Mouse (Mus musculus): ENCODE results near the gene Gm10273.

DNA sequence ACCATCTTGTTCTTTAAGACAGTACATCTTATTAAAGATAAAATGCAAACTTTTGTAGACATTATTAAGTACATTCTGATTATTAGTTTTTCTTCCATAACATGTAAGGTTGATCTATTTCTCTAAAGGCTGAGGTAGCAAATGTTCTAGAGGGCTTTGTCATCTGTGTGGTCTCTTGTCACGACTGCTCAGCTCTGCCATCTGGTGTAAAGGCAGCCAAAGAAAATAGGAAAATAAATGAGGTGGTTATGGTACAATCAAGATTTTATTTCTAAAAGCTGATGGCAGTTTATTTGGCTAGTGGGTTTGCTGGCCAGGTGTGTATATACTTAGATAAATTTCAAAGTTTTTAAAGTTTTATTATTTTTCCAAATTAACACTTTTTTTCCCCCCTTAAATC, 42.4 kb upstream of the Gm10273 start:
- TF ChIP-seq CTCF (IDR thresholded peaks at IDR 0.05; ENCODE audit: extremely low read depth, insufficient read depth, low read length) (no peak), POLR2A (IDR thresholded peaks at IDR 0.05; ENCODE audit: extremely low read depth, insufficient read depth, low read length) (no peak)

Data from cortical plate, adult 2 months (tissue).